Mouse (Mus musculus) 416B (cell line): Measurements from ENCODE around the gene Tunar.

Experiments used
- DNase-seq: peaks from one replicate; pipeline ENCODE4 v3.0.0; 2011; ENCODE audit warnings: low read depth

The Tunar gene

DNA sequence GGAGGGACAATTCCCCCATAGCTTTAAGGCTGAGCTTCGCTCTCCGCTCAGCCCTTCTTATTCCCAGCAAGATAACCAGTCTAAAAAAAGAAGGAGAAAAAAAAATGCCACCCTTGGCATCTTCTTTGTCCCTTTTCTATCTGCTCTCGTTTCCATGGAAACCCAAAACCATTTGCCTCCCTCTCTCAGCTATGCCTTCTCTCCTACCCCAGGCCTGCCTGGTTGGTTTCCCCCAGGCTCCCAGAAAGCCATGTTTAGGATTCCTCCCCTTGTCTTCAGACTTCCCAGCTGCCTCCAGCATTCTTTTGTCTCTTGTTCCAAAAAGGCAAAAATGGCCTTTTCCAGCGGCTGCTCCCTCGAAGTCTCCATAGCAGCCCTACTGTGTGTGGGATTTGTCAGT lies 70.1 kb downstream of the Tunar start:
- no peak for DNase-seq

DNA sequence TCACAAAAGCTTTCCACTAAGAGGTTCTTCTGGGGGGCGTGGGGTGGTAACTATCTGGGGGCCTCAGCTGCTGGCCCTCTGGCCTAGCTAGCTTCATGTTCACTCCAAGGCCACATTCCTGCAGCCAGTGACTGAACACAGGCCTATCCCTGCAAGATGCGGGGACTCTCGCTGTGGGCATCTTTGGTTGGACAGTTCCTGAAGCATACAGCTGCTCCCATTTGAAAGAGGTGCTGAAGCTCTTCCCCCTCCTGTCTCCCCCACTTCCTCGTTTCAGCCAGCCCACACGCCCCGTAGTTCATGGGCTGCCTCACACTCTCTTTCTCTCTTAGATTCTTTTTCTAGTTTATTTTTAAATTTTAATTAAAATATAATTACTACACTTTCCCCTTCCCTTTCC lies 72.3 kb downstream of the Tunar start:
- DNase-seq, result no peak

DNA sequence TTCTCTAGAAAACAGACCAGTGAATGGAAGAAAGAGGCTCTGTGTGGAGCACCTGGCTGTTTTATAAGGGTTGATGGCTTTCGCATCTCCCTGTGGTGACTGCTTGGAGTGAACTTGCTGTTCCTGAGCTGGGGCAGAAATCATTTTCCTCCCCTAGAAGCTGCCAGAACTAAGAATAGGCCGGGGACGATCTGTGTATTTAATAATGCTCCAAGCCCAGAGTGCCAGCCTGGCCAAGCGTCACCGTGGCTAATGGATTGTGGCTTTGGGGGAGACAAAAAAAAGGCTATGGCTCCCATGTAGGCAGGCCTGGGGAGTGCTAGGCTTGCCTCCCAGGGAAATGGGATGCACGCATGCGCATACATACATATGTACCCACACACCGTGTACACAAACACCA lies 80.2 kb downstream of the Tunar start:
- DNase-seq, result no peak

DNA sequence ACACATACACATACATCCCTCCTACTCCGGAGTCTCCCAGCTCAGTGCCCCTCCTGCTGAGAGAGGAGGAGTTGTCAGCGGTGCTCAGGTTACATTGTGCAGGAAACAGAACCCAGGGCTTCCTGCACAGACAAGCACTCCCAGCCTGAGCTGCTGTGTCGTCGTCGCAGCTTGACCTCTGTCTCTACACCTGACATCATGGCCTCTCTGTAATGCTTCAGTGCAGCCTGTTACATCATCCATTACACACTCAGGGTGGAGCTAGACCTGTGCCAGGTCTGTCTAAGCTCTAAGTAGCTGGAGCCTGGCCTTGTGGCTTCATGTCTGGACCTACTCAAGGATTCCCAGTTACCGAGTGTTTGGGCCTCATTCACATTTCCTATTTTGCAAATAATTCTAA lies 86.8 kb downstream of the Tunar start:
- DNase-seq, result no peak

DNA sequence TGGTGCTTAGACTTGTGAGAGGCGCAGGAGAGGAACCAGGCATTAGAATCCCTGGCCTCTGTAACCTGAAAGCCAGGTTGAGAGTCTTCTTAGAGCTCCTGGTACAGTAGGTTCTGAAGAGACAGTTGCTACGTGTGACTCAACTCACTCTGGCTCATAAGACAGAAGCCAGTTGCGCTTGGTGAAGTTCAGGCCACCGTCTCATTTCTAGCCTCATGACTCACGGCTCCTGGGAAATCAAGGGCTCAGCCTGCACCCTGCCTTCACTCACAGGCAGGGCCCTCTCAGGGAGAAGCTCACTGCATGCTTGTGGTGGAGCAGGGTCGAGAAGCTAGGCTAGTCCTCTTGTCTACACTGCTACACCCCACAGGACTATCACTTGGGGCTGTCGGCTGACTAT lies 92.9 kb downstream of the Tunar start:
- no peak for DNase-seq

DNA sequence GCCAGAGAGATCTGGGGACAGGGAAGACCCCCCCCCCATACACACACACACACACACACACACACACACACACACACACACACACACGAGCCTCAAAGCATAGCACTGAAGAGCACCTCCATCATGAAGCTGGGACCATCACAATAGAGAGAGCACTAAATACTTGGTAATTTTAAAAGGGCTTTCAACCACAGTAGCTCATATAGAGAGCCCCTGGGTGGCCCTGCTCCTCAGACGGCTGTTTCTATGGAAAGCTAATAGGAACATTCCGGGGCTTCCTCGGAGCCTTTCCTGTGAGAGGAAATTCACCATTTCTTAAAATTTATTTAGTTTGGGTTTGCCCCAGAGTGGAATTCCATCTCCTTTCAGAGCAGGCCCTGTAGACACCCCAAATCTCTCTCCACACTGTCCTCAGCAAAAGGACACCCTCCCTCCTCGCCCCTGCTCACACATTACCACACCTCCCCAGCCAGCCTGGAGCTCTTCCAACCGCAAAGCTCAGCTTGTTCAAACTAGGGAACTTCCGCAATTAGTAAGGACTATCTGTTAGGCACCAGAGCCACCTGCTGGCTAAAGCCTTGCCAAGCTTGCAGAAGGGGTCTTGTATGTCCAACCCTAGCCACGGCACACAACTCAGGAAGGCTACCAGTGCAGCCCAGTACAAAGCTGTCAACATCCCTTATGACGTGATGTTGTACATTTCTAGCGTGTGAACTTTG lies 93.5 kb downstream of the Tunar start:
- DNase-seq, result peak; percentile 2

DNA sequence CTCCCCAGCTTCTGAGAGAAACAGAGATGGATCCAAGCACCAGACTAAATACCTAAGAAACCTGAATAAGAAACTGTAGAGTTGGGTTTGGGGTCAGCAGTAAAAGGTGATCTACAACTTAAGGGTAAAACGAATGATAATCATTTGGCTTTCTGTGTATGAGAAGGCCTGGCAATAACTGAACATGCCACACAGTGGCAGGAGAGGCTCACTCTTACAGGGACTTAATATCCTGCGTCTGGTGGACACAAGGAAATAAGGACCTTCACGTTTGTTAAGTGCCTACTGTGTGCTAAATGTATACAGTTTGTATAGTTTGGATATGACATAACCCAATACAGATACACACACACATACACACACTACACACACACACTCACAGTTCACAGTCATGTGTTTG lies 98.2 kb downstream of the Tunar start:
- DNase-seq, result no peak

DNA sequence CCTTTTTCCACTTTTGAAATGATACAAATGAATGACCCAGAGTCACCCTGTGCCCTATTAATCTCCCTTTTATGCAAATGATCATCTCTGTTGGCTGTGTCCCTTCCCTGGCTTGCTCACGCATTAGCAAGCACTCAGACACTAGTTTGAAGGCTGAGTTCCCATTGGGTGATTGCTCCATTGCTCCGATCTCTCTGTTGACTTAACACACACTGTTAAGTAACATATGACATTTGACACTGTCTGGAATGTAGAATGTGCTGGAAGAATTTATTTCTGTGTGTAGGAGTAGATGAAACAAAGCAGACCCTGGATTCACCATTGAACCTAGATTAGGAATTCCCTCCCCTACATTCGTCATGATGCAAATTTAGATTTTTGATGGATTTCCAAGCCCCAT lies 99.1 kb downstream of the Tunar start:
- DNase-seq, result no peak
